Mouse (Mus musculus) c-Kit-positive CD71-negative TER-119-negative erythroid progenitor cells, embryonic 14.5 days (primary cell): Measurements from ENCODE around the gene Col6a4.

Source experiments
- DNase-seq: peaks from one replicate; pipeline ENCODE4 v3.0.0-alpha.2; 2013; ENCODE audit warnings: low read depth

Col6a4 gene

GRCm38 (mm10) chr9:106096683-106097082, at the start of gene Col6a4:
Gene Col6a4, minus strand, starts transcription at chr9:106096783.
- no peak for DNase-seq

- no peak for DNase-seq
Measured at GRCm38 (mm10) chr9:106145582-106145981, 49.0 kb upstream of the Col6a4 start.

- no peak for DNase-seq
Measured at GRCm38 (mm10) chr9:106144176-106144575, 47.6 kb upstream of the Col6a4 start.

GRCm38 (mm10) chr9:106141955-106142354, 45.4 kb upstream of the Col6a4 start:
- DNase-seq, result no peak

GRCm38 (mm10) chr9:106139763-106140162, 43.2 kb upstream of the Col6a4 start:
- DNase-seq, result no peak

- DNase-seq, result no peak
Measured at GRCm38 (mm10) chr9:106137671-106138216, 41.2 kb upstream of the Col6a4 start.

GRCm38 (mm10) chr9:106130250-106130649, 33.7 kb upstream of the Col6a4 start:
- no peak for DNase-seq

- no peak for DNase-seq
Measured at GRCm38 (mm10) chr9:106129072-106129471, 32.5 kb upstream of the Col6a4 start.

- DNase-seq, result no peak
Measured at GRCm38 (mm10) chr9:106126786-106127251, 30.2 kb upstream of the Col6a4 start.

- DNase-seq, result no peak
Measured at GRCm38 (mm10) chr9:106123599-106123998, 27.0 kb upstream of the Col6a4 start.

GRCm38 (mm10) chr9:106119075-106119474, 22.5 kb upstream of the Col6a4 start:
- DNase-seq, result no peak

- DNase-seq, result no peak
Measured at GRCm38 (mm10) chr9:106115801-106116424, 19.3 kb upstream of the Col6a4 start.

- peak; percentile 40 for DNase-seq
Measured at GRCm38 (mm10) chr9:106112770-106113423, 16.3 kb upstream of the Col6a4 start.

GRCm38 (mm10) chr9:106106241-106106640, 9.7 kb upstream of the Col6a4 start:
- no peak for DNase-seq

- no peak for DNase-seq
Measured at GRCm38 (mm10) chr9:106104401-106104800, 7.8 kb upstream of the Col6a4 start.

GRCm38 (mm10) chr9:106101166-106101565, 4.6 kb upstream of the Col6a4 start:
- DNase-seq, result no peak

- no peak for DNase-seq
Measured at GRCm38 (mm10) chr9:106100262-106100661, 3.7 kb upstream of the Col6a4 start.

- no peak for DNase-seq
Measured at GRCm38 (mm10) chr9:106099379-106100021, 2.9 kb upstream of the Col6a4 start.

GRCm38 (mm10) chr9:106081528-106081927, 15.1 kb downstream of the Col6a4 start:
- DNase-seq, result no peak

GRCm38 (mm10) chr9:106080261-106081033, 16.1 kb downstream of the Col6a4 start:
- DNase-seq, result peak; percentile 24

GRCm38 (mm10) chr9:106077953-106078352, 18.6 kb downstream of the Col6a4 start:
- no peak for DNase-seq

- DNase-seq, result no peak
Measured at GRCm38 (mm10) chr9:106076234-106076633, 20.3 kb downstream of the Col6a4 start.
